Mouse (Mus musculus): ENCODE measurements at regions not wholly inside any gene's neighbourhood (a gene's known extent, or its start where the extent isn't known, plus 50 kb on each side); places are given as distances from the start of the nearest gene placed in this dataset.

DNA sequence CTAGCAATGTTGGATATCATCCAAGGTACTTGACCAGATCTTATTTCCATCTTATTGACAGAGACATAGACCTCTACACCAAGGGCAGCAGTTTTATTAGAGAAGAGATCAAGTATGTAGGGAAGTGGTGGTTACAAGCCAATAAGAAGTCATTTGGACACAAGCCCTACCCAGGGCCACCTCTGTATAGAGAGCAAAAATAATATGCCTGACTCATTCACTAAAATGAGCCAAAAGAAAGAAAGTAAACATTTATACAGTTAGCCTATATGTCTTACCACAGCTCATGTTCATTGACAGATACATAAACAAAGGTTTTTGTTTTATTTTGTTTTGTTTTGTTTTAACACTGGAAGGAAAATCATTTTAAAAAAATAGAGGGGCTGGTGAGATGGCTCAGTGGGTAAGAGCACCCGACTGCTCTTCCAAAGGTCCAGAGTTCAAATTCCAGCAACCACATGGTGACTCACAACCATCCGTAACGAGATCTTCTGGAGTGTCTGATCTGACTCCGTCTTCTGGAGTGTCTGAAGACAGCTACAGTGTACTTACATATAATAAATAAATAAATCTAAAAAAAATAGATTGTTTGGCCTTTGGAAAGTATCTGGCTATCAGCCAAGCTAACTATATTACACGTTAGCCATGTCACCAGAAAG, 76.9 kb downstream of the Rlim start:
- H3K27me3 ChIP-seq (ENCODE audit: insufficient read depth, low read length), result no peaks in the 10 kb centered on the region
- H3K4me3 ChIP-seq (ENCODE audit: low read depth, low read length), result no peak overlapping the region
- H3K4me1 ChIP-seq (ENCODE audit: insufficient read depth), result no peaks in the 10 kb centered on the region
- no peak overlapping the region for H3K4me2 ChIP-seq
- WGBS, result 42% methylated on average over 5 of the region's 5 CpGs
- H3K27ac ChIP-seq (ENCODE audit: low read depth), result no peak overlapping the region
- no peaks in the 10 kb centered on the region for H3K36me3 ChIP-seq (ENCODE audit: insufficient read depth)
- ATAC-seq (ENCODE audit: insufficient read depth), result peak; percentile 73
- no peak overlapping the region for H3K9ac ChIP-seq
- H3K9me3 ChIP-seq (ENCODE audit: low read depth, low read length), result no peaks in the 10 kb centered on the region
- TF ChIP-seq CTCF (IDR thresholded peaks at IDR 0.05; ENCODE audit: low read depth), result no peak
- peak; percentile 28 for DNase-seq

DNA sequence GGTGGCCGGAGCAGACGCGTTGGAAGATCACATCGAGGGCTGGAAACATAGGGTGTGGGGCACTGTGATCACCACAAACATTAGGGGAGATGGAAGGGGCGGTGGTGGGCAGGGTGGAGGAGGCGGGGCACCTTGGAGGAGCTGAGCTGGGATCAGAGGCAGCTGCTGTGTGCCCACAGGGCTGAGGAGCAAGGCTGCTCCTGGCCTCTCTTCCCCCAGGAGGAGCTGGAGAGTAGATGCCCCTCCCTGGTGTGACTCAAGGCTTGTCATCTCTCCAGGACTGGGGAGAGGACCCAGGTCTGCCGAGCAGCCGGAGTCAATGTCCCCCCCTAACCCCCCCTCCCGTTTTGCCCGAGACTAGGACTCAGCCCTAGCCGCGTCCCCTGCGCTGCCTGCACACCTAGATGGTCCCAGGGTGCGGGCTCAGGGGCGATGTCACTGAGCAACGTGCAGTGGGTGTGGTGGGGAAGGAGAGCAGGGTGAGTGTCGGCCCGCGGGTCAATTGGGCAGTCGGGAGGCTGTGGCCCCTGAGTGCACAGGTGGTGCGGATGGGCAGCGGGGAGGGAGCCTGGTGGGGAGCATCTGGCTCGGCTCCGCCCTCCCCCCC, 57.6 kb upstream of the Slc16a2 start:
- Histone ChIP-seq H3K27me3 (ENCODE audit: insufficient read depth, low read length) (0 out of 2 replicates have a peak, but pooled peaks cover 7% of the 10 kb centered on the region), H3K36me3 (ENCODE audit: insufficient read depth) (no peaks in the 10 kb centered on the region), H3K27ac (ENCODE audit: low read depth) (no peak overlapping the region), H3K4me1 (ENCODE audit: insufficient read depth) (no peaks in the 10 kb centered on the region), H3K9me3 (ENCODE audit: low read depth, low read length) (no peaks in the 10 kb centered on the region), H3K4me2 (peak overlapping the region; percentile 32; the same call in 1 of the 2 replicates), H3K4me3 (ENCODE audit: low read depth, low read length) (no peak overlapping the region), H3K9ac (no peak overlapping the region)
- ATAC-seq (ENCODE audit: insufficient read depth), result no peak; the same call in 1 of the 2 replicates
- DNase-seq, result no peak
- TF ChIP-seq CTCF (IDR thresholded peaks at IDR 0.05; ENCODE audit: low read depth), result no peak
- WGBS, result 23% methylated on average over 15 of the region's 24 CpGs
